Mouse (Mus musculus) frontal cortex, postnatal 36 days (tissue): ENCODE measurements at regions not wholly inside any gene's neighbourhood (a gene's known extent, or its start where the extent isn't known, plus 50 kb on each side); places are given as distances from the start of the nearest gene placed in this dataset.

Experiments used
- DNase-seq, 2 experiments: peaks; one replicate each; pipeline ENCODE4 v3.0.0; 2022; ENCODE audit warnings: low spot score in 2 of 2

DNA sequence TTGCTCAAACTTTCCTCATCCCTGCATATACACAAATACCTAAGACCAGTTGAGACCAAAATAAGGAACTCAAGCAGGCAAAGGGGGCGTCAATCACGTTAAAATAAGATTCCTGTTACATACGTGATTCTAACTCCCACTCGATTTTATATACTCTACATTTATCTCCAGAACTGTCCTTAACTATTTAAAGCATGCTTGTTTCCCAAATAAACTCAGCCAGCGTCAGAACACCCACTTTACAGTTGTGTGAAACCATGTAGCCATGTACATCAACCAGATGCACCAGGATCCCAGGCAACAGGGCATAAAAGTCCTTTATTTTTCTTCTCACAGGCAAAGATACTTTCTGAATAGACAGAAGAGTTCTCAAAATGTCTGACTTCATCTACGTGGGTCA, 61.5 kb downstream of the Ccna1 start:
- peak in 1 of 2 experiments; percentile 61 for DNase-seq

DNA sequence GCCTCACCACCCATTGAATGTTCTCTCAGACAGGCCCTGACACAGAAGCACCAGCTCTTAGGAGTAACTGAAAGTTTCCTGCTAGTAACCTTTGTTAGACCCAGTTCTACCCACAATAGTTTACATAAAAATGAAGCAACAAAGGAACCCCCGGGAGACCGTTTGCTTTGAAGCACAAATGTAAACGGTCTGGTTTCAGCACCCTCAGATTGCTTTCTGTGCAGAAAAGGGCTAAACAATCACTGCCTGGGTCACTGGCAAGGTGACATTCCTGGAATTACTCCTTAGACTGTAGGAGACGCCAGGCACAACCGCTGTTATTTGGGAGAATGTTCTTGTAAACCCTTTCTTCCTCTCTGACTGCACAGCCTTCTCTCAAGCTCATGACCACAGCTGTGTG, 65.2 kb downstream of the Ccna1 start:
- DNase-seq: no peak

DNA sequence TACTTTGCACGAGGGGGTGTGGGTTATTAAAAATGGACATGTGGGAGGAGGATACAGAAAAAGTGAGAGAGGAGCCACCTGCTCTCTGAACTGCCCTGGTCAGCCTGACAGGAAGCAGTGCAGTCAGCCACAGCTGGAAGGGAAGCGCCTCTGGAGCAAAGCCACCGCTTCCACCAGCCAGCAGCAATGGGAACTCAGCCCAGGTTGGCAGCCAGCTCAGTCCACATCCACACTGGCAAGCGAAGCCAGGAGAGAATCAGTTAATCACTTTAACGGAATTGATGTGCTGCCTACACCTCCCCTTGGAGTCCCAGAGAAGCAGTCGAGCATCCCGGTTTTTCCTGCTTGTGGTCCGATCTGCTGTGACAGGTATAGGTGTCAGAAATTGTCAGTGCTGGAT, 65.9 kb downstream of the Ccna1 start:
- peak; percentile 24 to 66 for DNase-seq

DNA sequence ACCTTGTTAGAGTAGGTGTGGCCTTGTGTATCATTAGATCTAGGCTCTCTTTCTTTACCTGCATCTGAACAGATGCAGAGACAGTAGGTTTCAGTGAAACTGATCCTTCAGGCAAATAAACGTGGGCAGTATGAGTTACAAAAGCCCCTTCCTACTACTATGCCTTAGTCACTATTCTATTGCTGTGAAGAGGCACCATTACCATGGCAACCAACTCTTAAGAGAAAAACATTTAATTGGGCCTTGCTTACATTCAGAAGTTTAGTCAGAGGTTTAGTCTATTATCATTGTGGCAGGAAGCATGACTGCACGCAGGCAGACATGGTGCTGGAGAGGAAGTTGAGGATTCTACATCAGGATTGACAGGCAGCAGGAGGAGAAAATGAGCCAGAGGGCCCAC, 65.8 kb upstream of the Sertm1 start:
- no peak for DNase-seq

DNA sequence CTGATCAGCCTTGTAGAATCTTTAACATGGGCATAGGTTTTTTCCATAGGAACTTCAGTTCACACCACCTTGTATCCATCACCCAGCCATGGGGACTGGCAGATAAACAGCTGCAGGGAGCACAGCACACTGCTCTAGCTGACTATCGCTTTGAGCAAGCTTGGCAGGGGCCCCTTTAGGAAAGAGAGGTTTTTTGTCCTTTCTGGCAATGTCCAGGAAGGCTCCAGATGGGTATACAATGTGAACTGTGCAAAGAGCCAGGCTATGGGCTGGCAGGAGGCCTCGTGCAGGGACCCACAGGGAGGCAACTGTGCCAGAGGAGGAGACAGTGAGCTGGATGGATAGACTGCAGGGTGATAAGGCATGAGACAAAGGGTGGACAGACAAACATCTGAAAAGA, 64.6 kb upstream of the Sertm1 start:
- DNase-seq: no peak

DNA sequence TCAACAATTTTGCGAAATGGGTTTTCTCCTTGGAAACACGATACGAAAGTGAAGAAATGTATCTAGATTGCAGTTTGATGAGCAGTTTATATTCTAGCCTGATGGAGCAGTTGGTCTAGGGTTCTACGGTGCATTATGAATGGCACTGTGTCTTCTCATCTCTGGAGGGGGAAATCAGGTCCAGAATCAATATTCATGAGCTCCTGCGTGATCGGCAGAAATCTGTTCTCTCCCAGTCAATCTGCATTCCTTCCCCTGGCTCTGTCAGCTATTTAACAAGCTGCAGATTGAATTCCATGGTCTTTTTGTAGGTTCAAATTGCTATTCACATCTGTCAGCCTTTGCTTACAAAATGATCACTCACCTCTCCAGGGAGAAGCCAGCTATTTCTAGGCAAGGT, 49.8 kb upstream of the Sertm1 start:
- DNase-seq: no peak
